Mouse (Mus musculus) frontal cortex, postnatal 14 days (tissue): ENCODE data around the gene Chmp1a.
"Not testable (repeated sequence)": the region's sequence is repeated elsewhere in the genome, so short reads cannot be mapped to it uniquely, and the experiment has no call there.

Experiments
- DNase-seq, 2 experiments: peaks; one replicate each; pipeline ENCODE4 v3.0.0; 2022; ENCODE audit warnings: low spot score in 2 of 2

Chmp1a gene

GRCm38 (mm10) chr8:123232553-123232952 is 20.0 kb upstream of the Chmp1a start:
- no peak for DNase-seq

- peak in 1 of 2 experiments; percentile 32 for DNase-seq
These were observed 19.2 kb upstream of the Chmp1a start for GRCm38 (mm10) chr8:123231742-123232141.

GRCm38 (mm10) chr8:123230326-123230725 is 17.8 kb upstream of the Chmp1a start:
- DNase-seq, result not testable (repeated sequence)

- DNase-seq, result no peak
These were observed 15.9 kb upstream of the Chmp1a start for GRCm38 (mm10) chr8:123228416-123228815.

GRCm38 (mm10) chr8:123224278-123225266 is 12.0 kb upstream of the Chmp1a start, which contains the start of gene Cdk10:
Gene Cdk10 (plus strand): TSS chr8:123224842.
- DNase-seq, result peak; percentile 85 to 90

GRCm38 (mm10) chr8:123220917-123221316 is 8.4 kb upstream of the Chmp1a start:
- DNase-seq, result no peak

GRCm38 (mm10) chr8:123215430-123215829 is 2.9 kb upstream of the Chmp1a start:
- DNase-seq, result no peak

- DNase-seq, result no peak
These were observed 682 bp upstream of the Chmp1a start for GRCm38 (mm10) chr8:123213118-123213772.

- DNase-seq, result no peak
These were observed 687 bp downstream of the Chmp1a start for GRCm38 (mm10) chr8:123211876-123212275.

- DNase-seq, result no peak
These were observed 9.0 kb downstream of the Chmp1a start for GRCm38 (mm10) chr8:123203571-123203970.

- peak in 1 of 2 experiments; percentile 74 for DNase-seq
These were observed 10.3 kb downstream of the Chmp1a start for GRCm38 (mm10) chr8:123202288-123202687.

GRCm38 (mm10) chr8:123199864-123200263 is 12.7 kb downstream of the Chmp1a start:
- DNase-seq, result no peak

- DNase-seq, result not testable (repeated sequence)
These were observed 15.5 kb downstream of the Chmp1a start for GRCm38 (mm10) chr8:123197016-123197415.

GRCm38 (mm10) chr8:123193771-123194170 is 18.8 kb downstream of the Chmp1a start:
- no peak for DNase-seq

GRCm38 (mm10) chr8:123191908-123192307 is 20.7 kb downstream of the Chmp1a start:
- no peak for DNase-seq

GRCm38 (mm10) chr8:123190678-123191077 is 21.9 kb downstream of the Chmp1a start:
- peak; percentile 52 to 71 for DNase-seq

GRCm38 (mm10) chr8:123188841-123189240 is 23.7 kb downstream of the Chmp1a start:
- no peak for DNase-seq

- no peak for DNase-seq
These were observed 24.6 kb downstream of the Chmp1a start for GRCm38 (mm10) chr8:123188006-123188405.

- DNase-seq, result no peak
These were observed 26.8 kb downstream of the Chmp1a start, which contains the start of gene Dpep1 for GRCm38 (mm10) chr8:123185566-123186409. Gene Dpep1 (plus strand): TSS chr8:123186242.

GRCm38 (mm10) chr8:123181391-123181790 is 31.2 kb downstream of the Chmp1a start:
- DNase-seq, result no peak

- no peak for DNase-seq
These were observed 54.6 kb downstream of the Chmp1a start, which contains the start of gene Sult5a1 for GRCm38 (mm10) chr8:123157888-123158465. Gene Sult5a1 (minus strand): TSS chr8:123158315.
